Mouse (Mus musculus) thymus, postnatal 25 days (tissue): ENCODE results near the gene Psmb3.
"Not testable (repeated sequence)": the region's sequence is repeated elsewhere in the genome, so short reads cannot be mapped to it uniquely, and the experiment has no call there.

Source experiments
- DNase-seq: peaks from one replicate; pipeline ENCODE4 v3.0.0; 2022

Gene Psmb3

GRCm38 (mm10) chr11:97703039-97703826 lies at the start of gene Psmb3:
Gene Psmb3 (plus strand): TSS chr11:97703399.
- peak; percentile 98 for DNase-seq

DNA sequence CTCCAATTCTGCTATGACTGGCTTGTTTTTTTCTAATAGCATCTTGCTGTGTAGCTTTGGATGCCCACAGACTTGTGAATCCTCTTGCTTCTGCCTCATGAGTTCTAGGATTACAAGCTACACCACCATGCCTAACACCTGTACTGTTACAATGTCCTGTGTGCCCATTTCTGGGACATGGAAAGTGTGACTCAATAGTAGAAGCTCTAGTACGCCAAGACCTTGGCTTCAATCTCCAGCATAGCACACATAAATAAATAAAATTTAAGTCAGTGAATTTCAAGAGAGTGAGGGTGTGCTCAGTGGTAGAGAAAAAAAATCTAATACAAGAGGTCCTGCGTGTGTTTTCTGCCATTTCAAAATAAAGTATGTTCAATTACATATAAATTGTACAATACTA lies 49.0 kb upstream of the Psmb3 start:
- DNase-seq: no peak

- no peak for DNase-seq
Observed at GRCm38 (mm10) chr11:97656269-97656971, 46.8 kb upstream of the Psmb3 start.

GRCm38 (mm10) chr11:97657184-97657945 lies 45.8 kb upstream of the Psmb3 start:
- DNase-seq: no peak

DNA sequence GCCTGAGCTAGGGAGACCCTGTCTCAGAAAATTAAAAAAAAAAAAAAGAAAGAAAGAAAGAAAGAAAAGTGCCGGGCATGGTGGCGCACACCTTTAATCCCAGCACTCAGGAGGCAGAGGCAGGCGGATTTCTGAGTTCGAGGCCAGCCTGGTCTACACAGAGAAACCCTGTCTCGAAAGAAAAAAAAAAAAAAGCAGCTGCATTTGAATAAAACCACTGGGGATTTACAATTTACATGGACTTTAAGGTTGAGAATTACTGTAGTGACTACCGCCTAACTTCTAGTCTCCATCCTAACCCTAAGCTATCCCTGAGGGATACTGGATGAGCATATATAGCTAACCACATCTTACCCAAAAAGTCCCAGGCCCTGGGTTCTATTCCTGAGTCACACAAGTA lies 45.2 kb upstream of the Psmb3 start:
- DNase-seq: not testable (repeated sequence)

- DNase-seq: no peak
Observed at GRCm38 (mm10) chr11:97658751-97659266, 44.4 kb upstream of the Psmb3 start.

- no peak for DNase-seq
Observed at GRCm38 (mm10) chr11:97659267-97659989, 43.8 kb upstream of the Psmb3 start.

DNA sequence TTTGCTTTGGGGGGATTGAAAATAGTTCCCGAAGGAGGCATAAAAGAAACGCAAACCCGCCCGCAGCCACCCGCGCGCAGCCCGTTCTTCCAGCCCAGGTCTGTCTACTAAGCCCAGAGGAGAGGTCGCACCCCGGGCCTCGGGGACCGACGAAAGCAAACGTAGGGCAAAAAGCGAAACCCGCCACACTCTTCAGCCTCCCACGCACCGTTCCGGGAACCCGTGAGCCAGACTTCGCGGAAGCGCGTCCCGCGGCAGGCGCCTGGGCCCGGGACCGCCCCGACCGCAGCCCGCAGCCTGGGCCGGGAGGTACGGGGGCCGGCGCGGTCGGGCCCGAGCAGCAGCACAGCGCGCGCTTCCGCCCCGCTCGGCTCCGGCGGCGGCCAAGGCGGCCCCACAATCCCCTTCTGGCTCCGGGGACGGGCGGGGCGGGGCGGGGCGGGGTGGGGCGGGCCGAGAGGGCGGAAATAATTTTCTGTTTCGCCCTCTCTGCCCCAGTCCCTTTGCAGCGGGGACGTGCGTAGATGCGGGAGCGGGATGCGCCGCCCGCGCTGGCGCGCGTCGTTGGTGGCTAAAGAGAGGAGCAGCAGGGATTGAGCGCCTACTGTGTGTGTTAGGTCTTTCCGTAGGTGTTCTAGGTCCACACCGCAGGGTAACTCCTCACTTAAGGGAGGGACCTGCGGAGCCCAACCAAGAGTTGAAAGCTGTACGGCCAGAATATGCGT lies 43.0 kb upstream of the Psmb3 start:
- peak; percentile 83 for DNase-seq

GRCm38 (mm10) chr11:97660734-97661647 lies 42.2 kb upstream of the Psmb3 start:
- peak; percentile 25 for DNase-seq

DNA sequence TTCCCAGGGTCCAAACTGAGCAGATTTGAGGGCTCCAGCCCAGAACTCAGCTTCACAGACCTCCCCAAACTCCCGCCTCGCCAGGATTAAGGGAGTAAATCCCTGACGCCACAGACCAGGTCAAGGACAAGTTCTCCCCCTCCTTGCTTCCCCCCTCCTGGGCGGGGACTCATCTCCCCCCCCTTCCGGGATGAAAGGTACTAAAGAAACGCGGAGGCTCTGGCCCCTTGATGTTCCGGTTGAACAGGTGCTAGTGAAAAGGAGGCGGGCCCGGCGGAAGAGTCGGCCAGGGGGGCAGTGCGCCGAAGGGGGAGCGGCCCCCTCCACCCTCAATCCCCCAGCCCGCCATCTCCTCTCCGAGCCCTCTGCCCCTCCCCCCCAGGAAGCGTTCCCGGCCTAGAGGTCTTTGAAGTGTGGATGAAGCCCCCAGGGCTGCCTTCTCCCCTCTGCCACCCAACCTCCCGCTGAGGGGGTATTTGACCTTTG lies 41.5 kb upstream of the Psmb3 start:
- DNase-seq: peak; percentile 83

DNA sequence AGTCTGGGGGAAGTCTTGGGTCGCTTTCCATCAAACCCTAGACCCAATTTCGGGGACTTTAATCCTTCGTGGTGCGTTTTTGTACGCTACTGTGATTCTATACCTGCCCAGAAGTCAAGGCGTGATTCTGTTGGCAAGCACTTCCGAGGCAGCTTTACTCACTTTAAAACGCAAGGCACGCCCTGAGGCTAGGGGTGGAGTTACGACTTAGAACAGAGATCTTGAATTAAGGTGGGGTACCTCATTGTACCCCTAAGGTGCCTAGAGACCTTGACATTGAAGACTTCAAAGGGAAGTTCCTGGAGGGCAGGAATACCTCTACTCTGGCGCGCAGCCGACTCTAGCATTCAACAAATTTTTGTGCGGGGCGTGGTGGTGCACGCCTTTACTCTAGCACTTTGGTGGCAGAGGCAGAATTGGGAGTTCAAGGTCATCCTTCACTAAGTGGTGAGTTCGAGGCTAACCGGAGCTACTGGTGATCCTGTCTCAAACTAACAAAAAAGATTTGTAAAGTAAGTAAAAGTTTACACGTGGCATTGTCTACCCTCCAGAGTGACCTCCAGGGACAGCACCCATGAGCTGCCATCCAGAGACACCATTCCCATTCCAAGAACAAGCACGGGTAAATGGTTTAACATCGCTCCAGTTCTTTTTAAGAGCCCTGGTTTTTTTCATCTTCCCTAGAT lies 40.8 kb upstream of the Psmb3 start:
- DNase-seq: peak; percentile 67

GRCm38 (mm10) chr11:97662893-97663527 lies 40.2 kb upstream of the Psmb3 start, which contains the start of gene Mllt6:
Gene Mllt6 (plus strand): TSS chr11:97663414.
- peak; percentile 69 for DNase-seq

DNA sequence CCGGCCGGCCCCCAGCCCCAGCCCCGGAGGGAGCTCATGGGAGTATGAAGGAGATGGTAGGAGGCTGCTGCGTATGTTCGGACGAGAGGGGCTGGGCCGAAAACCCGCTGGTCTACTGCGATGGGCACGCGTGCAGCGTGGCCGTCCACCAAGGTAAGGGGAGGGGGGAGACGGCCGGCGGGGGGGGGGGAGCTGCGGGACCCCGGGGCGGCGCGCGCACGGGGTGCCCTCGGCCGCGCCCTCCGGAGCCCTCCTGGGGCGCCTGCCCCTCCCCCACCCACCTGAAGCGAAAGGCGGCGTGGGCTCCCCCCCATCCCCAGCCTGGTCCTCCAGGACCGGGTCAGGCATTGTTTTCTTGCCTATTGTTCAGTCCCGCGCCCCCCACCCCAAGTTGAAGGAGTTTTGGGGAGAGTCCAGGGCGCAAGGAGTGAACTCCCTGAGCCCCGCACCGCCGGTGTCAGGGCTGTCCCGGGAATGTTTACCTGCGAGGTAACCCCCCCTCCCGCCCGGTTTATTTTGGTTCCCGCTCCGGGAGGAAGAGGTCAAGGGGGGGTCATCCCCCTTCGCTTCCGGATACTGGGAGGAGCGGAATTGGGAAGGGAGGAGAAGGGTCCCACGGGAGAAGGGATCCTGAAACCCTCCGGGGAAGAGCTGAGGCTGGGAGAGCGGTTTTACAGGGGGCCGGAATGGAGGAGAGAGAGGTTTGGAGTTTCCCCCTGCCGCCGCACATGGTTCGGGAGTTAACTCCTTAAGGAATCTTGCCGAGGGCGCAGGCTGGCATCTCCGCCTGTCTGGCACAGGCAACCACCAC lies 39.5 kb upstream of the Psmb3 start:
- peak; percentile 39 for DNase-seq

- no peak for DNase-seq
Observed at GRCm38 (mm10) chr11:97664339-97664665, 38.9 kb upstream of the Psmb3 start.

- DNase-seq: peak; percentile 56
Observed at GRCm38 (mm10) chr11:97664771-97665240, 38.4 kb upstream of the Psmb3 start.

DNA sequence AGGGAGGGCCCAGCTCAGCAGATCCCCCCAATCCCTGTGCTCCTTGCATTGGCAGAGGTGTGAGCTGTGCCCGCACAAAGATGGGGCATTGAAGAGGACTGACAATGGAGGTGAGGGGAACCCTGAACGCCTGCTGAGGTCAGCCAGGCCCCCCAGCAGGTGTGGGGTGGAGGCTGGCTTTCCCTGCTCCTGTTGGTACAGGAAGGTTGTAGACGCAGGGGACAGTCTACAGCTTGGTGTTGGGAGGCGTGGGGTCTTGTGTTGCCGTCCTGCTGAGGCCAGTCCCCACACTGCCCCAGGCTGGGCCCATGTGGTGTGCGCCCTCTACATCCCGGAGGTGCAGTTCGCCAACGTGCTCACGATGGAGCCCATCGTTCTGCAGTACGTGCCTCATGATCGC lies 37.8 kb upstream of the Psmb3 start:
- no peak for DNase-seq

- no peak for DNase-seq
Observed at GRCm38 (mm10) chr11:97666221-97666620, 37.0 kb upstream of the Psmb3 start.

DNA sequence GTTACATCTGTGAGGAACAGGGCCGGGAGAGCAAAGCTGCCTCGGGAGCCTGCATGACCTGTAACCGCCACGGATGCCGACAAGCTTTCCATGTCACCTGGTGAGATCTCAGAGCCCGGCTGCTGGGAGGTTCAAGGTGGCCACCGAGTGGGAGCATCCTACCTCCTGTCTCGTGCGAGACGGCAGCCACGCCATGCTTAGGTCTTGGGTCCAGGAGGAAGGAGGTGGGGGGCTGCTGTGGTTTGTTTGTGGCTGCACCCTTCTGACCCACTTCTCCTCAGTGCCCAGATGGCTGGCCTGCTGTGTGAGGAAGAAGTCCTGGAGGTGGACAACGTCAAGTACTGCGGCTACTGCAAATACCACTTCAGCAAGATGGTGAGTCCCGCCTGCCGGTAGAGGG lies 36.4 kb upstream of the Psmb3 start:
- DNase-seq: no peak

GRCm38 (mm10) chr11:97668160-97668559 lies 35.0 kb upstream of the Psmb3 start:
- DNase-seq: no peak
